Mouse (Mus musculus) forebrain, postnatal 0 days (tissue): ENCODE results near the gene Alox12e. TPM values are rescaled to one million over a fixed set of nuclear protein-coding genes. Genes with fewer than 3 reads are reported as not detected.

Experiments
- ATAC-seq: fragments of 200-750 bp; cut with Nextera tagmentation; 2 replicates; pipeline ENCODE4 v1.8.0; 2017; ENCODE audit warnings: mild to moderate bottlenecking, moderate library complexity
- DNase-seq: peaks from one replicate; pipeline ENCODE4 v3.0.0-alpha.2; 2015
- H3K27ac ChIP-seq: fragments of 300-500 bp; sonication (generic); 2 replicates; pipeline ENCODE4 v1.5.1; 2014; ENCODE audit warnings: low read depth, mild to moderate bottlenecking, antibody characterized with exemption, low read length, moderate library complexity, mixed read lengths
- H3K27me3 ChIP-seq: fragments of 300-500 bp; sonication (generic); 2 replicates; pipeline ENCODE4 v1.6.1; 2014; ENCODE audit warnings: mild to moderate bottlenecking, low read length, mixed read lengths; ENCODE audit not compliant: insufficient read depth
- H3K36me3 ChIP-seq: fragments of 300-500 bp; sonication (generic); 2 replicates; pipeline ENCODE4 v1.6.1; 2014; ENCODE audit warnings: mild to moderate bottlenecking, moderate library complexity; ENCODE audit not compliant: insufficient read depth
- H3K4me1 ChIP-seq: fragments of 300-500 bp; sonication (generic); 2 replicates; pipeline ENCODE4 v1.6.1; 2014; ENCODE audit warnings: antibody characterized with exemption; ENCODE audit not compliant: insufficient read depth
- H3K4me2 ChIP-seq: fragments of 300-500 bp; sonication (generic); 2 replicates; pipeline ENCODE4 v1.6.1; 2014; ENCODE audit warnings: low read depth, mild to moderate bottlenecking, moderate library complexity
- H3K4me3 ChIP-seq: fragments of 300-500 bp; sonication (generic); 2 replicates; pipeline ENCODE4 v1.5.1; 2014; ENCODE audit warnings: low read depth, low read length, mixed read lengths
- H3K9ac ChIP-seq: fragments of 300-500 bp; sonication (generic); 2 replicates; pipeline ENCODE4 v1.6.1; 2014; ENCODE audit warnings: mild to moderate bottlenecking
- H3K9me3 ChIP-seq: fragments of 300-500 bp; sonication (generic); 2 replicates; pipeline ENCODE4 v1.6.1; 2016; ENCODE audit warnings: low read length
- CTCF ChIP-seq: sonication (generic); IDR thresholded peaks from 2 replicates; pipeline ENCODE4 v1.5.1; 2016; ENCODE audit warnings: antibody characterized with exemption, control low read depth, low read depth
- WGBS: fragments of 180-500 bp; shearing (Covaris S2); extraction: QIAGEN DNeasy Blood & Tissue Kit; methylation state at CpG from one replicate; pipeline ENCODE4 v1.1.7; 2014; 5-methylcytosine and 5-hydroxymethylcytosine counted together
- polyA plus RNA-seq: library from polyadenylated mRNA; unstranded; fragments of >200 nt; fragmentation: Nextera tagmentation; extraction: Ambion mirVana; gene quantifications from 2 replicates; pipeline ENCODE4 v1.2.1, GENCODE M21; 2015
- total RNA-seq: library from RNA; depleted of rRNA; stranded (reverse); fragments of >200 nt; gene quantifications from 2 replicates; pipeline ENCODE4 v1.2.3, GENCODE M21; 2014

Alox12e gene
- total and polyA plus RNA-seq, 2 experiments from 2014 or later, result 0.08 to 0.10 TPM

GRCm38 (mm10) chr11:70345061-70345460, 22.6 kb upstream of the Alox12e start:
- H3K4me1 ChIP-seq, result no peaks in the 10 kb centered on the region
- 90% methylated on average over 10 of the region's 10 CpGs for WGBS
- no peaks in the 10 kb centered on the region for H3K9me3 ChIP-seq
- no peaks in the 10 kb centered on the region for H3K36me3 ChIP-seq
- H3K27me3 ChIP-seq, result 0 out of 2 replicates have a peak, but pooled peaks cover 6% of the 10 kb centered on the region
- H3K4me2 ChIP-seq, result no peak overlapping the region
- no peak overlapping the region for H3K27ac ChIP-seq
- DNase-seq (no peak), ATAC-seq (no peak)
- no peak overlapping the region for H3K4me3 ChIP-seq
- no peak overlapping the region for H3K9ac ChIP-seq
- TF ChIP-seq CTCF, result no peak

GRCm38 (mm10) chr11:70339481-70339880, 17.1 kb upstream of the Alox12e start:
- no peak for ATAC-seq
- Histone ChIP-seq H3K4me1 (no peaks in the 10 kb centered on the region), H3K4me2 (no peak overlapping the region), H3K4me3 (no peak overlapping the region), H3K27ac (no peak overlapping the region), H3K36me3 (no peaks in the 10 kb centered on the region), H3K9me3 (no peaks in the 10 kb centered on the region), H3K9ac (no peak overlapping the region), H3K27me3 (peaks cover 3% of the 10 kb centered on the region)
- TF ChIP-seq CTCF, result no peak
- 43% methylated on average over 7 of the region's 7 CpGs for WGBS
- no peak for DNase-seq

- no peak overlapping the region for H3K4me2 ChIP-seq
- peak; percentile 77 for TF ChIP-seq CTCF
- ATAC-seq (peak; percentile 68; the same call in 1 of the 2 replicates), DNase-seq (peak; percentile 83)
- peaks cover 3% of the 10 kb centered on the region for H3K27me3 ChIP-seq
- H3K4me1 ChIP-seq, result no peaks in the 10 kb centered on the region
- no peak overlapping the region for H3K4me3 ChIP-seq
- H3K27ac ChIP-seq, result no peak overlapping the region
- no peaks in the 10 kb centered on the region for H3K36me3 ChIP-seq
- WGBS, result 32% methylated on average over 4 of the region's 4 CpGs
- H3K9ac ChIP-seq, result no peak overlapping the region
- no peaks in the 10 kb centered on the region for H3K9me3 ChIP-seq
These were observed 12.0 kb upstream of the Alox12e start for GRCm38 (mm10) chr11:70334477-70334876.

DNA sequence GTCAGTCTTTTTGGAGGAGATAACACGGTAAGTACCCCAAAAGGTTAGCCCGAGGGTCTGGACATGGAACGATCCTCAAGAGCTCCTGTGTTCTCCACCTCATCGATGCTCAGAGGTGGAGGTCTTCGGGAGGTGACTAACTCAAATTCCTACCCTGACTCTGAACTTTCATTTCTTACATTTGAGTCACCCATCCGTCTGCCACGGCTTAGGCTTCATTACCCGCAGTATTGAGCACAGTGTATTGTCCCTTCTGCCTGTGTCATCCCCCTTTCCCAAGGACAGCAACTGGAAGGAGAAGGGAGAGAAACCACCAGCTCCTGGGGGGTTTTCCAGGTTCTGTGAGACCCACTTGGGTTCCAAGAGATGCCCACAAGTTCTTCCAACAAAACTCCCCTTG, 2.3 kb upstream of the Alox12e start:
- Histone ChIP-seq H3K4me3 (no peak overlapping the region), H3K27ac (no peak overlapping the region), H3K36me3 (no peaks in the 10 kb centered on the region), H3K4me1 (no peaks in the 10 kb centered on the region), H3K4me2 (no peak overlapping the region), H3K9ac (no peak overlapping the region), H3K27me3 (peaks cover 26% of the 10 kb centered on the region), H3K9me3 (no peaks in the 10 kb centered on the region)
- DNase-seq (no peak), ATAC-seq (no peak)
- TF ChIP-seq CTCF, result no peak
- 90% methylated on average over 8 of the region's 8 CpGs for WGBS

GRCm38 (mm10) chr11:70321664-70322063, 764 bp downstream of the Alox12e start:
- ATAC-seq (no peak), DNase-seq (peak; percentile 40)
- H3K9me3 ChIP-seq, result no peaks in the 10 kb centered on the region
- no peak overlapping the region for H3K9ac ChIP-seq
- peak; percentile 71 for TF ChIP-seq CTCF
- 1% methylated on average over 15 of the region's 15 CpGs for WGBS
- 0 out of 2 replicates have a peak overlapping the region, but pooled peaks have one; percentile 1 for H3K4me2 ChIP-seq
- peaks cover 26% of the 10 kb centered on the region for H3K27me3 ChIP-seq
- no peak overlapping the region for H3K4me3 ChIP-seq
- no peaks in the 10 kb centered on the region for H3K36me3 ChIP-seq
- no peak overlapping the region for H3K27ac ChIP-seq
- H3K4me1 ChIP-seq, result no peaks in the 10 kb centered on the region

- Histone ChIP-seq H3K4me2 (no peak overlapping the region), H3K9ac (no peak overlapping the region), H3K4me1 (no peaks in the 10 kb centered on the region), H3K27me3 (peaks cover 26% of the 10 kb centered on the region), H3K9me3 (no peaks in the 10 kb centered on the region), H3K36me3 (no peaks in the 10 kb centered on the region), H3K4me3 (no peak overlapping the region), H3K27ac (no peak overlapping the region)
- whole genome bisulfite sequencing, result 87% methylated on average over 12 of the region's 12 CpGs
- DNase-seq (no peak), ATAC-seq (no peak)
- TF ChIP-seq CTCF, result no peak
These were observed 2.8 kb downstream of the Alox12e start for GRCm38 (mm10) chr11:70319614-70320013.

DNA sequence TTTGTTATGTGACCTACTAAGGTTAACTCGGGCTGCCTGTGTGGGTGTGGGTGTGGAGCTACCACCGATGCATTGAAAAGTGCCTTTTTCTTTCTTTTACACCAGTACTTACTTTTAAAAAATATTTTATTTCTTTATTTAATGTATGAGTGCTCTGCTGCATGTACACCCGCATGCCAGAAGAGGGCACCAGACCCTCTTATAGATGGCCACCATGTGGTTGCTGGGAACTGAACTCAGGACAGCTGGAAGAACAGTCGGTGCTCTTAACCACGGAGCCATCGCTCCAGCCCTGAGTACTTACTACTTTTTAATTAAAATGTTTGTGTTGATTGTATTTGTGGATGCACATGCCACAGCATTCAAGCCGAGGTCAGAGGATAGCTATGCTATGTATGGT, 8.6 kb downstream of the Alox12e start:
- Histone ChIP-seq H3K4me2 (no peak overlapping the region), H3K27me3 (no peaks in the 10 kb centered on the region), H3K4me1 (no peaks in the 10 kb centered on the region), H3K4me3 (no peak overlapping the region), H3K9ac (no peak overlapping the region), H3K9me3 (no peaks in the 10 kb centered on the region), H3K27ac (no peak overlapping the region), H3K36me3 (no peaks in the 10 kb centered on the region)
- TF ChIP-seq CTCF, result peak; percentile 59
- ATAC-seq (no peak), DNase-seq (peak; percentile 23)
- WGBS, result 40% methylated on average over 7 of the region's 7 CpGs
